Mouse (Mus musculus) liver, embryonic 11.5 days (tissue): ENCODE data around the gene Ddb2. TPM values are rescaled to one million over a fixed set of nuclear protein-coding genes. Genes with fewer than 3 reads are reported as not detected.

Source experiments
- ATAC-seq: fragments of 200-750 bp; cut with Nextera tagmentation; replicated peaks from 2 replicates; pipeline ENCODE4 v1.8.0; 2017; ENCODE audit warnings: moderate number of reproducible peaks, mild to moderate bottlenecking, moderate TSS enrichment, moderate library complexity; ENCODE audit not compliant: low FRiP score
- DNase-seq: peaks from one replicate; pipeline ENCODE4 v3.0.0-alpha.2; 2017; ENCODE audit warnings: low spot score
- H3K27ac ChIP-seq: fragments of 300-500 bp; sonication (generic); 2 replicates; pipeline ENCODE4 v1.5.1; 2014; ENCODE audit warnings: mild to moderate bottlenecking, low read depth, low read length, control low read depth
- H3K27me3 ChIP-seq: fragments of 300-500 bp; sonication (generic); replicated peaks from 2 replicates; pipeline ENCODE4 v1.6.1; 2014; ENCODE audit warnings: low read length, mixed read lengths; ENCODE audit not compliant: control insufficient read depth, insufficient read depth
- H3K36me3 ChIP-seq: fragments of 300-500 bp; sonication (generic); 2 replicates; pipeline ENCODE4 v1.6.1; 2014; ENCODE audit warnings: mild to moderate bottlenecking, low read length, moderate library complexity, mixed read lengths; ENCODE audit not compliant: control insufficient read depth, insufficient read depth
- H3K4me1 ChIP-seq: fragments of 300-500 bp; sonication (generic); replicated peaks from 2 replicates; pipeline ENCODE4 v1.6.1; 2014; ENCODE audit warnings: low read length, mixed read lengths; ENCODE audit not compliant: control insufficient read depth, insufficient read depth
- H3K4me2 ChIP-seq: fragments of 300-500 bp; sonication (generic); 2 replicates; pipeline ENCODE4 v1.6.1; 2014; ENCODE audit warnings: mild to moderate bottlenecking, control low read depth, moderate library complexity
- H3K4me3 ChIP-seq: fragments of 300-500 bp; sonication (generic); 2 replicates; pipeline ENCODE4 v1.5.1; 2014; ENCODE audit warnings: low read depth, low read length, control low read depth
- H3K9ac ChIP-seq: fragments of 300-500 bp; sonication (generic); 2 replicates; pipeline ENCODE4 v1.6.1; 2014; ENCODE audit warnings: low read depth, low read length, control low read depth
- H3K9me3 ChIP-seq: fragments of 300-500 bp; sonication (generic); 2 replicates; pipeline ENCODE4 v1.6.1; 2016; ENCODE audit warnings: low read length, inconsistent platforms, mixed read lengths; ENCODE audit not compliant: control insufficient read depth
- WGBS: fragments of 180-500 bp; shearing (Covaris S2); extraction: QIAGEN DNeasy Blood & Tissue Kit; methylation state at CpG from one replicate; pipeline ENCODE4 v1.1.7; 2014; 5-methylcytosine and 5-hydroxymethylcytosine counted together
- polyA plus RNA-seq: library from polyadenylated mRNA; unstranded; fragments of >200 nt; fragmentation: Nextera tagmentation; extraction: Ambion mirVana; gene quantifications from 2 replicates; pipeline ENCODE4 v1.2.1, GENCODE M21; 2014

The Ddb2 gene
- polyA plus RNA-seq, 1 experiment from 2014 or later, result 15.3 TPM

- peaks cover 23% of the 10 kb centered on the region for H3K36me3 ChIP-seq
- no peaks in the 10 kb centered on the region for H3K27me3 ChIP-seq
- DNase-seq (no peak), ATAC-seq (no peak)
- H3K4me2 ChIP-seq, result no peak overlapping the region
- H3K4me3 ChIP-seq, result no peak overlapping the region
- no peaks in the 10 kb centered on the region for H3K9me3 ChIP-seq
- H3K9ac ChIP-seq, result no peak overlapping the region
- H3K27ac ChIP-seq, result no peak overlapping the region
- WGBS, result 74% methylated on average over 9 of the region's 9 CpGs
- H3K4me1 ChIP-seq, result 0 out of 2 replicates have a peak, but pooled peaks cover 3% of the 10 kb centered on the region
These were observed 30.5 kb downstream of the Ddb2 start for GRCm38 (mm10) chr2:91206254-91206775.

- no peaks in the 10 kb centered on the region for H3K27me3 ChIP-seq
- no peak for ATAC-seq
- H3K4me1 ChIP-seq, result 0 out of 2 replicates have a peak, but pooled peaks cover 3% of the 10 kb centered on the region
- no peaks in the 10 kb centered on the region for H3K9me3 ChIP-seq
- 11% methylated on average over 20 of the region's 20 CpGs for WGBS
- peak overlapping the region; percentile 83 for H3K4me2 ChIP-seq
- H3K9ac ChIP-seq, result peak overlapping the region; percentile 74
- DNase-seq, result no peak
- peak overlapping the region; percentile 68 for H3K4me3 ChIP-seq
- H3K27ac ChIP-seq, result peak overlapping the region; percentile 78; the same call in 1 of the 2 replicates
- peaks cover 10% of the 10 kb centered on the region for H3K36me3 ChIP-seq
These were observed 33.7 kb downstream of the Ddb2 start for GRCm38 (mm10) chr2:91202972-91203656.

GRCm38 (mm10) chr2:91202222-91202971 is 34.4 kb downstream of the Ddb2 start, which contains the start of the genes Nr1h3 and Acp2:
Nr1h3 (minus strand) TSS chr2:91202834.
Acp2 (plus strand) TSS chr2:91202885.
- no peaks in the 10 kb centered on the region for H3K27me3 ChIP-seq
- peaks cover 5% of the 10 kb centered on the region; the same call in 1 of the 2 replicates for H3K36me3 ChIP-seq
- no peaks in the 10 kb centered on the region for H3K9me3 ChIP-seq
- WGBS, result 4% methylated on average over 28 of the region's 28 CpGs
- H3K4me2 ChIP-seq, result peak within 1 kb of the TSS; percentile 83
- H3K4me3 ChIP-seq, result peak within 1 kb of the TSS; percentile 68
- 0 out of 2 replicates have a peak, but pooled peaks cover 3% of the 10 kb centered on the region for H3K4me1 ChIP-seq
- DNase-seq (peak; percentile 96), ATAC-seq (peak; percentile 93)
- H3K27ac ChIP-seq, result peak within 1 kb of the TSS; percentile 78
- H3K9ac ChIP-seq, result peak within 1 kb of the TSS; percentile 74

- H3K4me1 ChIP-seq, result peaks cover 11% of the 10 kb centered on the region
- no peak for ATAC-seq
- 85% methylated on average over 3 of the region's 3 CpGs for whole genome bisulfite sequencing
- no peaks in the 10 kb centered on the region for H3K36me3 ChIP-seq
- H3K9ac ChIP-seq, result no peak overlapping the region
- no peak overlapping the region for H3K27ac ChIP-seq
- DNase-seq, result no peak
- no peak overlapping the region for H3K4me3 ChIP-seq
- no peaks in the 10 kb centered on the region for H3K27me3 ChIP-seq
- no peak overlapping the region for H3K4me2 ChIP-seq
- no peaks in the 10 kb centered on the region for H3K9me3 ChIP-seq
These were observed 37.9 kb downstream of the Ddb2 start for GRCm38 (mm10) chr2:91198888-91199287.

- no peak for DNase-seq
- 60% methylated on average over 3 of the region's 3 CpGs for WGBS
- no peak for ATAC-seq
These were observed 40.2 kb downstream of the Ddb2 start for GRCm38 (mm10) chr2:91196577-91197001.

GRCm38 (mm10) chr2:91194624-91195332 is 42.0 kb downstream of the Ddb2 start:
- peaks cover 8% of the 10 kb centered on the region for H3K4me1 ChIP-seq
- no peaks in the 10 kb centered on the region for H3K36me3 ChIP-seq
- ATAC-seq (peak; percentile 81), DNase-seq (peak; percentile 77)
- H3K27ac ChIP-seq, result peak overlapping the region; percentile 2; the same call in 1 of the 2 replicates
- H3K4me3 ChIP-seq, result peak overlapping the region; percentile 46
- WGBS, result 3% methylated on average over 27 of the region's 27 CpGs
- peak overlapping the region; percentile 64 for H3K9ac ChIP-seq
- peak overlapping the region; percentile 78 for H3K4me2 ChIP-seq
- H3K9me3 ChIP-seq, result no peaks in the 10 kb centered on the region
- 0 out of 2 replicates have a peak, but pooled peaks cover 3% of the 10 kb centered on the region for H3K27me3 ChIP-seq

More at GRCm38 (mm10) chr2:91196577-91197001, 40.2 kb downstream of the Ddb2 start:
- Histone ChIP-seq H3K27ac (no peak overlapping the region), H3K9me3 (no peaks in the 10 kb centered on the region), H3K4me2 (no peak overlapping the region), H3K36me3 (no peaks in the 10 kb centered on the region), H3K9ac (no peak overlapping the region), H3K4me1 (peaks cover 8% of the 10 kb centered on the region), H3K27me3 (0 out of 2 replicates have a peak, but pooled peaks cover 3% of the 10 kb centered on the region), H3K4me3 (no peak overlapping the region)

- no peak for DNase-seq
- Histone ChIP-seq H3K9me3 (no peaks in the 10 kb centered on the region), H3K4me1 (peaks cover 8% of the 10 kb centered on the region), H3K36me3 (no peaks in the 10 kb centered on the region), H3K27ac (no peak overlapping the region), H3K9ac (no peak overlapping the region), H3K4me2 (no peak overlapping the region), H3K4me3 (no peak overlapping the region), H3K27me3 (0 out of 2 replicates have a peak, but pooled peaks cover 3% of the 10 kb centered on the region)
- no peak for ATAC-seq
- 78% methylated on average over 16 of the region's 16 CpGs for WGBS
These were observed 46.3 kb downstream of the Ddb2 start for GRCm38 (mm10) chr2:91190501-91190900.

- H3K36me3 ChIP-seq, result no peaks in the 10 kb centered on the region
- no peak overlapping the region for H3K4me3 ChIP-seq
- H3K9ac ChIP-seq, result no peak overlapping the region
- H3K9me3 ChIP-seq, result no peaks in the 10 kb centered on the region
- 0 out of 2 replicates have a peak, but pooled peaks cover 3% of the 10 kb centered on the region for H3K27me3 ChIP-seq
- H3K4me2 ChIP-seq, result no peak overlapping the region
- ATAC-seq (no peak), DNase-seq (no peak)
- H3K27ac ChIP-seq, result no peak overlapping the region
- peaks cover 9% of the 10 kb centered on the region for H3K4me1 ChIP-seq
- 57% methylated on average over 4 of the region's 4 CpGs for WGBS
These were observed 49.4 kb downstream of the Ddb2 start for GRCm38 (mm10) chr2:91187431-91187830.
